Mouse (Mus musculus): ENCODE measurements around the gene Ptov1.

Ptov1 gene

DNA sequence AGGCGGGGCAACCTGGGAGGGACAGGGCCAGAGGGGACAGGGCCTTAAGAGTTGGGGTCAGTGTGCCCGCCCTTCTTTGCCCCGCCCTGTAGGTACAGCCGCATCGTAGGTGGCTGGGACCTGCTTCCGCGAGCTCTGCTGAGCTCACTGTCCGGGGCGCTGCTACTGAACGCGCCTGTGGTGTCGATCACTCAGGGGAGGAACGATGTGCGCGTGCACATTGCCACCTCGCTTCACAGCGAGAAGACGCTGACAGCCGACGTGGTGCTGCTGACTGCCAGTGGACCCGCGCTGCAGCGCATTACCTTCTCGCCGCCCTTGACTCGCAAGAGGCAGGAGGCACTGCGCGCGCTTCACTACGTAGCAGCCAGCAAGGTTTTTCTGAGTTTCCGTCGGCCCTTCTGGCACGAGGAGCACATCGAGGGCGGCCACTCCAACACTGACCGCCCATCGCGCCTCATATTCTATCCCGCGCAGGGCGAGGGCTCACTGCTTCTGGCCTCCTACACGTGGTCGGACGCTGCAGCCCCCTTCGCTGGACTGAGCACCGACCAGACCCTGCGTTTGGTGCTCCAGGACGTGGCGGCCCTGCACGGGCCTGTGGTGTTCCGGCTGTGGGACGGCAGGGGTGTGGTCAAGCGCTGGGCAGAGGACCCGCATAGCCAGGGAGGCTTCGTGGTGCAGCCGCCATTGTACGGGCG lies 29.9 kb downstream of the Ptov1 start:
- DNase-seq (ENCODE audit: low spot score), result no peak

DNA sequence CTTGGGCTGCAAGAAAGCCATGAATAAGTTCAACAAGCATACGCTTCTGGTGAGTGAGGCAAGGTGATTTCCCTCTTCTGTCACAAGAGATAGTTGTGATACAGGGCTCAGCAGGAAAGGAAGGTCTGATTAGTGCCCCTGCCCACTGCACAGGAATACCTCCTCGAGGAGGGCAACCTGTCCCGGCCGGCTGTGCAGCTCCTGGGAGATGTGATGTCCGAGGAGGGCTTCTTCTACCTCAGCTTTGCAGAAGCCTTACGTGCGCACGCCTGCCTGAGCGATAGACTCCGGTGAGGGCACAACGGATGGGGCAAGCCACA lies 30.5 kb downstream of the Ptov1 start:
- no peak for DNase-seq (ENCODE audit: low spot score)

DNA sequence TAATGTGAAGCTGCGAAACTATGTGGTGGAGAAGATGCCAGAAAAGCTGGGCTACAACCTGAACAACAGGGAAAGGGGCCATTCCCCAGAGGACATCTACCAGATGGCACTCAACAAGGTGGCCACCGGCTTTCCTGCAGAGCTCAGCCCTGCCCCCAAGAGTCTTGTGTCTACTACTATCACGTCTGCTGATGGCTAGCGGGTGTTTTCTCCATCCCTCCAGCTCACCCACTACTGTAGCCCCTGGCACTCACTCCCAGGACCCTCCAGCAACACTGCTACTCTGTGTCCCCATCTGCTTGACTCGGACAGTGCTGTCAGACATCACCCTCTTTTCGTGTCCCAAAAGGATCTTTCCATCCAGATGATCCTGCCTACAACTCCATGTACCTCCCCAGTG lies 31.5 kb downstream of the Ptov1 start:
- DNase-seq (ENCODE audit: low spot score), result no peak

DNA sequence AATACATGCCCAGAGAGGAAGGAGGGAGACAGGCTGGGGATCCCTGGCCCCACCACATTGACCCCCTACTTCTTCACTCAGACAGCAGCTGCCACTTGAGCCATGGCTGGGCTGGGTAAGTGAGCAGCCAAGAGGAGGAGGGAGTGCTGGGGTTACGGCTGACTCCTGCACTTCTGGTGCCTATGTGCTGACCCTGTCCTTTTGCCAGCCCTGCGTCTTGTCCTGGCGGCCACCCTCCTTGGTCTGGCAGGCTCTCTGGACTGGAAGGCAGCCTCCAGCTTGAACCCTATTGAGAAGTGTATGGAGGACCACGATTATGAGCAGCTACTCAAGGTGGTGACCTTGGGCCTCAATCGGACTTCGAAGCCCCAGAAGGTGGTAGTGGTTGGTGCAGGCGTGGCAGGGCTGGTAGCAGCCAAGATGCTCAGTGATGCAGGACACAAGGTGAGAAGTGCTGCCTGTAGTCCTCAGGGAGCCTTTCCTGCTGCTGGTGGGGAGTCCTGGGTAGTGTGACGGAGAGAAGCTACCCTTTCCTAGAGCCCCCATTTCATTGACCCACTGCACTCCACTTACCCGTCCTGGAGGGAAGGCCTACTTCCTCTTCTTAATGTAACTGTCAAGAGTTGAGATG lies 33.0 kb downstream of the Ptov1 start:
- no peak for DNase-seq (ENCODE audit: low spot score)

DNA sequence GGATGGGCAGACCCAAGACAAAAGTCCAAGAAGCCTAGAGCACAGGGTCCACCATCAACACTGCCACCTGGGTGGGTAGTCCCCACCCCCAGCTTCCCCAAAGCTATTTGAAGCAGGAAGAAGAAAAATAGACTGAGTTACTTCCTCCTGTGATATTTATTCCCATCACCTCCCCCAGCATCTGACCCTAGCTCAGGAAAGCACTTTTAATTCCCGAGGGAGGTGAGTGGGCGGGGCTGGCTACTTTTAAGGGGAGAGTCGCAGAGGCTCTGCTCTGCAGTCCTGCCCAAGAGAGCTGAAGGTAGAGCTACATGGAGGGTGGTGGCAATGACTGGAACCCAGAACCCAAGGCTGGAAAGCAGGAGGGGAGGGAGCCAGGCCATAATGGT lies 33.6 kb downstream of the Ptov1 start:
- DNase-seq (ENCODE audit: low spot score), result no peak

DNA sequence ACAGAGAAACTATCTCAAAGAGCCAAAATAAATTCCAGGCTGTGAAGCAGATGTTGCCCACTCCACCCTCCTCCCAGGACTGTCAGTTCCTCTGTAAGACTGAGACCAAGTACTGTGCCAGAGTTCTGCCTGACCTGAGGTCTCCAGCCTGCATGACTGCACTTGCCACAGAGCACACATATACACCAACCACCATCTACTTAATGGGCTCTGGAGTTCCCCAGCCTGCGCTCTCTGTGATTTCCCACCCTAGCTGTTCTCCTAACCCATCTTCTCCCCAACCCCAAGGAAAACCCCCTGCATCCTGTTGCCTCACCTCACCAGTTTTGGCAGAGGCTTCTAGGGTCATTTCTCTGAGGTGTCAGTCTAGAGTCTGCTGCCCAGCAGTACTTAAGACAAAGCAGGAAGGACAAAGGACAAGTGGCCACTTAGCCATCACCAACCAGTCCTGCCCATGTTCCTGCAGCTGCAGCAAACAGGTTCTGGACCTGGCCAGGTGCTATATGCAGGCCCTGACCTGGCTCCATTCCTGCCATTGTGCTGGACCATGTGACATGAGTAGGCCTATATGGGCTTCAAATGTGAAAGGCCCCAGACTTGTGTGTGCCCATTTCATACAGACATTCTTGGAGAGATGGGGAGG lies 34.1 kb downstream of the Ptov1 start:
- DNase-seq (ENCODE audit: low spot score), result no peak

DNA sequence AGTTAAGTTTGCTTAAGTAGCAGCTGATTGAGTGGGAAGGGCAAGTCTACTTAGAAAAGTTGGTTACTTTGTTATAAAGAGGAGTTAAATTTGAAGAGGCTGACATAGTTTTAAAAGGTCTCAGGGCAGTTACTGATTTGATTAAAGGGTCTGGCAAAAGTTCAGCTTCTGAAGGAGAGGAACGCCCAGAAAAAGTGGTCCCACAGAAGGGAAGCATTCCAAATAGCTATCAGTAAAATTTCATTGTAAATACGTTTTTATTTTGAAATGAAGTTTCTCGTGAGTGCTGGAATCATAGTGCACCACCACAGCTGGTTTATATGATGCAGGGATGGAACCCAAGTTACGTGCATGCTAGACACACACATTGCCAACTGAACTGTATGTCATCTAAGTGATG lies 36.8 kb downstream of the Ptov1 start:
- DNase-seq (ENCODE audit: low spot score), result no peak

DNA sequence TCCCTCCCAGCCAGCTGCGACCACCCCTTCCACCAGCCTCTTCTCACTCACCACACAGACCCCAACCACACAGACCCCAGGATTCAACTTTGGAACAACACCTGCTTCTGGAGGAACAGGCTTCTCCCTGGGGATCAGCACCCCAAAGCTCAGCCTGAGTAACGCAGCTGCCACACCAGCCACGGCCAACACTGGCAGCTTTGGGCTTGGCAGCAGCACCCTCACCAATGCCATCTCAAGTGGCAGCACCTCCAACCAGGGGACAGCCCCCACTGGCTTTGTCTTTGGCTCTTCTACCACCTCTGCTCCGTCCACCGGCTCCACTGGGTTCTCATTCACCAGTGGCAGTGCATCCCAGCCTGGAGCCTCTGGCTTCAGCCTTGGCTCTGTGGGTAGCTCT lies 40.9 kb downstream of the Ptov1 start:
- DNase-seq (ENCODE audit: low spot score), result no peak

DNA sequence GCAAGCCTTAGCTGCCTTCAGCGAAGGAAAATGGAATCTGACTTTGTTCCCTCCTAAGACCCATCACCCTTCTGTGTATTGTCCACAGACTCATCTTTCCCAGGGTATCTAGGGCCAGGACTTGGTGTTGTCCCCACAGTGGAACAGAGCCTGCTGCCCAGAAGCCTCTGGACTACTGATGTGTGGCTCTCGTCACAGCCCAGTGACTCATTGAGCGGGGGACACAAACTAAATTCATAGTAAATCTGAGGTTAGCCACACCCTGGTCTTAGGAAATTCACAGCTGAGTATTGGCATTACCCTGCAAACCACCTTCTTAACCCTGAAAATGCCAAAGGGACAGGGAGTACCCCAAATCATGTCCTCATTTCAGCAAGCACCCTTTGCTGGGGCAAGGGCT lies 42.8 kb downstream of the Ptov1 start:
- DNase-seq (ENCODE audit: low spot score), result no peak

DNA sequence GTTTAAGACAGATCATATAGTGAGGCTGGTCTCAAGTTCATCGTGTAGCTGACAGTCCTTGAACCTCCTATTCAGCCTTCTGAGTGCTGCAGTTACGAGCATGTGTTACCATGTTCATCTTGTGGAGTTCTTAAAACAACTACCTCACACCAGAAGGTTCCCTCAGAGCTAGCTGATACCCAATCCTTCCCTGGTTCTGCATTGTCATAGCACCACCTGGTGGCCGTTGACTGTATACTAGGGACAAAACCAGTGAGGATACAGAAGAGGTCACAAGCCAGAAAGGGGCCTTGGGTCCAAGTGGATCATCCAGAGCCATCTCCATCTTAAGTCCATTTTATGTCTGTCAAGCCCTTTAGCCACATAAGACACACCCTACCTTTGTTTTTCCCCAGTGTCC lies 44.7 kb downstream of the Ptov1 start:
- peak; percentile 76 for DNase-seq (ENCODE audit: low spot score)

DNA sequence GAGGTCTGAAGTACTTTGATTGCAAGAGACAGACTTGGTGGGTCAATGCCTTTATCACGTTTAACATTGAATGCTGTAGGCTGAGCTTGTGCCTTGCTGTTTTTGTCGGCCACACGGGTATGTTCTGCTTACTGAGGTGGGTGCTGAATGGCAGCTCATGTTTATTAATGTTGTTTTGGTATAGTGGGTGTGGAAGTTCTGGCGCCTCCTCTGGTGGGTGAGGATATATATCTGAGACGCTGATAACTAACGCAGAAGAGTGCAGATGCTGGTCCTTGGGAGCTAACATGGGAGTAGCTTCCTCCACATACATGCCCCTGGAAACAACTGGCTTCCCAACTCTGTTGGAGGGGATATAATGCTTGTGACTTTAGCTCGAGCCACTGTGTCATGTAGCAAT lies 46.2 kb downstream of the Ptov1 start:
- DNase-seq (ENCODE audit: low spot score), result no peak

DNA sequence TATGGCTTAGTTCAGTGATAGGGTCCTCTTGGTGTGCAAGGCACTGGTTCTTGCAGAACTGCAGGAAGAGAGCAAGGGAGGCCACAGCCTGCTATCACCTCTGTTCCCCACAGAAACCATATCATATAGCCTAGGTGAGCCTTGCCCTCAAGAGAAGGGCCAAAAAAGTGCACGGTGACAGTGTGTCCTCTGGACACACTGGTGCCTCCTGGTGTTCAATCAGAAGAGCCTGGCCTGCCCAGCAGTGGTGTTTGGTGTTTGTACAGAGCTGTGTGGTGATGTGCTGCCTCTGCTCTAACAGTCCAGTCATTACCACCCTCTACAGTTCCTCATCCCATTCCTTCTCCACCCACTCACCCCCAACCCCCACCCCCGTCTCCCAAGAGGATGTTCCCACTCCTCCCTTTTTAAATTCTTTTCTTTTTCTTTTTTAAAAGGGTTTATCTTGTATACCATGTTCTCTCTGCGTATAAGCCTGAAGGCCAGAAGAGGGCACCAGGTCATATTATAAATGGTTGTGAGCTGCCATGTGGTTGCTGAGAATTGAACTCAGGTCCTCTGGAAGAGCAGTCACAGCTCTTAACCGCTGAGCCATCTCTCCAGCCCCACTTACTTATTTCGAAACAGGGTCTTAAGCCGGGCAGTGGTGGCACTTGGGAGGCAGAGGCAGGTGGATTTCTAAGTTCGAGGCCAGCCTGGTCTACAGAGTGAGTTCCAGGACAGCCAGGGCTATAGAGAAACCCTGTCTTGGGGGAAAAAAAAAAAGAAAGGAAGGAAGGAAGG lies 47.7 kb downstream of the Ptov1 start:
- no peak for DNase-seq (ENCODE audit: low spot score)

DNA sequence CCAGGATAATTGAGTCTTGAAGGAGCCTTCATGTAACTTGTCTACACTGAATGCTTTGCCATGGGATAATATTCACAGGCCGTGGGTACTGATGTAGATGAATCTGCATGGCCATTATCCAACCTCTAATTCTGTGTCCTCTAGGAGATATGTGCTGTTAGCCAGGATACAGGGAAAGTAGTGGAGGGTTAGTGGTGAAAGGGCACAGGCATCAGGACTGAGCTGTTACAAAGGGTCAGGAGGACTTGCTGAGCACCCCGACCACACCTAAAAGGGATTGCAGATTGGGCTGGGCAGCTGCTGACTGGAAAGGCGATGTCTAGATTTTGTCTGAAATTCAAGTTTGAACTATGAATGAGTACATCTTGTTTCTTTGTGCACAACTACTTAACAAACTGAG lies 49.1 kb downstream of the Ptov1 start:
- DNase-seq (ENCODE audit: low spot score), result no peak

DNA sequence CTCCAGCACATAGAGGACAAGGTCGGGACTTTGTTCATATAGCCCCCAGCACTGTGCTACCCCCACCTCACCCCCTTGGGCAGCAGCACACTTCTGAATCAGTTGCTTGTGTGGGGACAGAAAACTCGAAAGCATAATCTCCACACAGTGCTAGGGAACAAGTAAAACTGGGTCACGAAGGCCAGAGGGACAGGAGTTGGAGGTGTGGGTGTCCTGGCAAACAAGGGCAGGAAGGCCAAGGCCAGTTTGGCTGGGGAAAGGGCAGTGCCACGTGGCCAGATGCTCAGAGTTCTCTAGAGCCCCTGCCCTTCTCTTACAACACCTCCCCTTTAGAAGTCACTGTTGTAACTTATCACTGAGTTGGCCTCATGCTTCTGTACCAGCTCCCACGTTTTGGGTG lies 49.7 kb downstream of the Ptov1 start:
- no peak for DNase-seq (ENCODE audit: low spot score)

DNA sequence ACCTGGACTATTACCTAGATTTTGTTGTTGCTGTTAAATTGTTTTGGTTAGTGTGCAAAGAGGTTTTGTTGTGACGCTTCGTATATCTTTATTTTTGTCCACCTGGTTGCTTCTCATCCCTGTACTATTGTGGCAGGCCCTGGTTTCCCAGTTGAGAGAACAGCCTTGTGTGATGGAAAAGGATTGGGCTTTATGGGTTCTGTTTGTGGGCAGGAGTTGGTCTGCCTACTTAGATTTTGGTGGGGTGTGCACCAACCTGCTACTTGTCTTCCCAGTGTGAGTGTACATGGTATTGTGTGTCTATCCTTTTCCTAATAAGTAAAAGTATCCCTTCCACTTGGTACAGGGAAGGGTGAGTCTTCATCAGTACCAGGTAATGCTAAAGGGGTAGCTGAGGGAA lies 50.2 kb downstream of the Ptov1 start:
- no peak for DNase-seq (ENCODE audit: low spot score)

DNA sequence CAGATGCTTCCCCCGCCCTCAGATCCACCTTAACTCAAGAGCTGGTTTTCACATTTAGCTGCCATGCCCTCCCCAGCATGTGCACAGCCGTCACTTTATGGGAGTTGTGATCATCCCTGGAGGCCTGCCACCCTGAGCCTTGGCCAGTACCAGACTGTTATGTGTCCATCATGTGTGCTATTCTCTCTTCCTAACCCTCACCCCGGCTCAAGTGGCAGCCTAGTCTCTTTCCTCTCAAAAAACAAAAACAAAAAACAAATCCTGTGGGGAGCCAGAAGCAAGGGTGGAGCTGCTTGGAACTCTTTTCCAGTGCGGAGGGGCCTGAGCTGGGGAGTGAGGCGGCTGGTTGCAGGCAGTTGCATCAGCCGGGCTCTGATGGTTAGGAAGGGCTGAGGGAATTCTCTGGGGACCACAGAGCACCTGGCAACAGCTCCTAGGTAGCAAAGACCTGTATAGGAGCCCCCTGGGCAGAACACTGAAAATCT lies 50.8 kb downstream of the Ptov1 start:
- DNase-seq (ENCODE audit: low spot score), result peak; percentile 69

DNA sequence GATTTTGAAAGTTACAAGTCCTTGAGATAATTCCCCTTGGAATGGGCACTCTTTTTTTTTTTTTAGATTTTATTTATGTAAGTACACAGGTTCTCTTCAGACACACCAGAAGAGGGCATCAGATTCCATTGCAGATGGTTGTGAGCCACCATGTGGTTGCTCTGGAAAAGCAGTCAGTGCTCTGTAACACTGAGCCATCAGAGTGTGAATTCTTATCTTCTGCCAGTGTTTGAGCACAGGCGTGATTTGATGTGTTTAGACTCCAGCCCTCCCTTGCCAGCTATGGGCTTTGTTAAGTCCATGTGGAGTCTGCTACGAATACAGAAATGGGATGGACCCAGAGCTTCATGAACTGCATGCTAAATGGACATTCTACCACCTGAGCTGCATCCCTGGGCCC lies 51.4 kb downstream of the Ptov1 start:
- peak; percentile 41 for DNase-seq (ENCODE audit: low spot score)

DNA sequence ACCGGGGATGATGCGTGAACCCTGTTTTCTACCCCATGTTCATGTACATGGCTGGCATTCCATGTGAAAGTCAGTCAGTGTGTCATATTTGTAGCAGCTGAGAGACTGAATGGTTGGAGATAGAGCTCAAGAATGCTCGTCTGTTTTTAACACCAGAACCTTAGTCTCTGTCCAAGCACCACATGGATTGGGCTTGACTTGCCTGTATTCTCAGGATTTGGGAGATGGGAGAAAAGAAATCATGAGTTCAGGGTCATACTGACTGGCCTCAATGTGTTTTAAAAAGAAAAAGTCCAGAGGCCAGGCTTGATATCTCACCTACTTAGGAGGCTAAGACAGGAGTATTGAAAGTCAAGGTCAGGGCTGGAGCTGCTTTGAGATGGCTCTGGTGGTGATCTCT lies 52.1 kb downstream of the Ptov1 start:
- DNase-seq (ENCODE audit: low spot score), result no peak

DNA sequence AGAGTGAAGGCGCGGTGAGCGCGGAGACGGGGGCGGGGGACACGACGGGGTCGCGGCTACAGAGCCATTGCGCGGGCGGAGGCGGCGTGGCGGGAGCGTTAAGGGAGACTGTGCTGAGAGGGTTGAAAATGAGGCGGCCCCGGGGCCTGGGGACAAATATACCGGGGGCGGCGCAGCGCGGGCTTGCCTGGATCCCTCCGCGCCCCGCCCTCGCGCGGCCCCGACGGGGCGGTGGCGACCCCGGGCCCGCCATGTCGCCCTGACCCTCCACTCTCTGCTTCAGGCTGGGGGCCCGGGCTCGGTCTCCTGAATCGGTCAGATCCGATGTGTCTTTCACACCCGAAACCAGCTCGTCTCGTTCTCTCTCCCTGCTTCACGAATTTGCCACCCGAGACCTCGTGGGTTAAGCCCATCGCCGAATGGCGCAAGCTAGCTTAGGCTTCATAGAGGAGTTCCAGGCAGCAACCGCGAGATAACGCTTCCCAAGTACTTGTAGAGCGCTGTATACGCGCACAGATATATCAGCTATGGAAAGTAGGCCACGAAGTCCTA lies 53.0 kb downstream of the Ptov1 start, which contains the start of gene Atf5:
TSS of gene Atf5 (minus strand) at position 189 of the 552 bp plus-strand sequence.
- DNase-seq (ENCODE audit: low spot score), result peak; percentile 56

DNA sequence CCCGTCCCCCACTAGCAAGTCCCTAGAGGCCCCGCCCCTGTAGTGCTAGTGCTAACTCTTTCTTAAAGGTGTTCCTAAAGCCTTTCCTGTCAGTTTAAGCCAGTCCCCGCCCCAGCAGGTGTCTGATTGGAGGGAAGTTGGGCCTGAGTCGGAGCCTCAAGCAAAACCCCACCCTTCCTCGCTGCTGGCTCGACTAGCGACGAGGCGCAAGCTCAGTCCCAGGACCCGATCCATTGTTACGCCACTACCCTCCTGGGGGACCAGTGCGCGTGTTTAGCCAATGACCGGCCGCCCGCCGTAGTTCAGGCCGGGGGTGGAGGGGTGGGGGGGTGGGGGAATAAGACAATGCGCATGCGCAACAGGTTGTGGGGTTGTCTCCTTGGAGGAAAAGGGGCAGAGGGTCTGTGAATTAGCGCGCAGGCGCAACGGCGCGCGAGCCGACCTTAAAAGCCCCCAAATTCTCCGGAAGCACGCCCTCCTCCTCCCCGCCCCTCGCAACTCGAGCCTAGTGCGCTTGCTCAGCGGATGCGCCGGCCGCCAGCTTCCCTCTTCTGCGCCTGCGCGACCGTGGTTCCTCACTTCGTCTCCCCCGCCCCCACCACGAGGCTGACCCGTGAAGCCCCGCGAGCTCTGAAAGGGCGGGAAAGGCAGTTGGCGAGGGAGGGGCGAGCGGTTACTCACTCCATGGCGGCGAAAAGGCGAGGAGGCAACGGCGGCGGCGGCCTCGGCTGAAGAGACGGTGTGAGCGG lies 53.7 kb downstream of the Ptov1 start, which contains the start of the genes Nup62 and Il4i1:
TSS of gene Nup62 (plus strand) at position 368 of the 749 bp plus-strand sequence.
TSS of gene Il4i1 (plus strand) at position 667 of the 749 bp plus-strand sequence.
- DNase-seq (ENCODE audit: low spot score), result peak; percentile 96

DNA sequence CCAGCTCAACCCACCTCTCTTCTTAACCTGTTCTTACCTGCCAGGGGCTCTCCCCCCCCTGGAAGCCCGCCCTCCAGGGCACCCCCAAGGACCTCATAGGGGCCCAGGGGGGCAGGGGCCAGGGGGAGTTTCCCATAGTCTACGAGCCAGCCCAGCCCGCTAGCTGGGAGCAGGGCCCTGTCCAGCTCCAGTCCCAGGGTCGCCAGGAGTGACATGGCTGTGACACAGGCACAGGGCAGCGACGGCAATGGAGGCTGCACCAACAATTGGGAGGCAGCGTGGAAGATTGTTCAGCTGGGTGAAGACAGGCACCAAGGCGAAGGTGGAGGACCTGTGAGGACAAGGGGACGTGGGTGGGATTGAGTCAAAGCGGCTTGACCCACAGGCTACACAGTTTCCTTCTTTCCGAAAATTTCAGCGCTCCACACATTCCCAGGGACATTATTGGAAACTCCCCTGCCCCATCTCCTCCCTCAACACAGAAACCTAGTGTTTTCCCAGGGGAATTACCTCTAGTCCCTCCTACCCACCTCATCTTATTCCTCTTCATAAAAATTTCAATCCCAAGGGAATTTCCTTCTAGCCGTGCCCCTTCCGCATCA lies 54.5 kb downstream of the Ptov1 start:
- no peak for DNase-seq (ENCODE audit: low spot score)
